Mouse (Mus musculus) thymus, postnatal 14 days (tissue): ENCODE measurements at regions not wholly inside any gene's neighbourhood (a gene's known extent, or its start where the extent isn't known, plus 50 kb on each side); places are given as distances from the start of the nearest gene placed in this dataset.

ENCODE experiments used
- DNase-seq: peaks from one replicate; pipeline ENCODE4 v3.0.0; 2021

GRCm38 (mm10) chr3:60320213-60320936 lies 152.3 kb upstream of the Mbnl1 start:
- DNase-seq, result peak; percentile 65

- DNase-seq, result no peak
Observed at GRCm38 (mm10) chr3:60323514-60323913, 149.1 kb upstream of the Mbnl1 start.

GRCm38 (mm10) chr3:60324416-60324815 lies 148.2 kb upstream of the Mbnl1 start:
- no peak for DNase-seq

GRCm38 (mm10) chr3:60324969-60325368 lies 147.7 kb upstream of the Mbnl1 start:
- no peak for DNase-seq

- DNase-seq, result no peak
Observed at GRCm38 (mm10) chr3:60332460-60332859, 140.2 kb upstream of the Mbnl1 start.

- DNase-seq, result no peak
Observed at GRCm38 (mm10) chr3:60333669-60334068, 139.0 kb upstream of the Mbnl1 start.

- no peak for DNase-seq
Observed at GRCm38 (mm10) chr3:60334133-60334532, 138.5 kb upstream of the Mbnl1 start.

- no peak for DNase-seq
Observed at GRCm38 (mm10) chr3:60346390-60346789, 126.2 kb upstream of the Mbnl1 start.

- no peak for DNase-seq
Observed at GRCm38 (mm10) chr3:60347049-60347448, 125.6 kb upstream of the Mbnl1 start.

- DNase-seq, result no peak
Observed at GRCm38 (mm10) chr3:60371176-60371965, 101.3 kb upstream of the Mbnl1 start.

GRCm38 (mm10) chr3:60373662-60374061 lies 99.0 kb upstream of the Mbnl1 start:
- no peak for DNase-seq

- no peak for DNase-seq
Observed at GRCm38 (mm10) chr3:60388593-60388992, 84.0 kb upstream of the Mbnl1 start.

GRCm38 (mm10) chr3:60389032-60389431 lies 83.6 kb upstream of the Mbnl1 start:
- no peak for DNase-seq

- no peak for DNase-seq
Observed at GRCm38 (mm10) chr3:60395299-60395698, 77.3 kb upstream of the Mbnl1 start.

- no peak for DNase-seq
Observed at GRCm38 (mm10) chr3:60396971-60397370, 75.7 kb upstream of the Mbnl1 start.

- no peak for DNase-seq
Observed at GRCm38 (mm10) chr3:60398796-60399195, 73.8 kb upstream of the Mbnl1 start.

GRCm38 (mm10) chr3:60402251-60402830 lies 70.3 kb upstream of the Mbnl1 start:
- no peak for DNase-seq

- DNase-seq, result no peak
Observed at GRCm38 (mm10) chr3:60407426-60407825, 65.2 kb upstream of the Mbnl1 start.

GRCm38 (mm10) chr3:60407906-60408305 lies 64.7 kb upstream of the Mbnl1 start:
- DNase-seq, result no peak

- DNase-seq, result peak; percentile 46
Observed at GRCm38 (mm10) chr3:60408553-60409282, 63.9 kb upstream of the Mbnl1 start.

- DNase-seq, result peak; percentile 44
Observed at GRCm38 (mm10) chr3:60409283-60409633, 63.4 kb upstream of the Mbnl1 start.

- no peak for DNase-seq
Observed at GRCm38 (mm10) chr3:60411746-60412145, 60.9 kb upstream of the Mbnl1 start.

- no peak for DNase-seq
Observed at GRCm38 (mm10) chr3:60412206-60412605, 60.4 kb upstream of the Mbnl1 start.
